Mouse (Mus musculus) thymus, adult 2 months (tissue): ENCODE results near the gene Ccdc38.

Source experiments
- CTCF ChIP-seq: fragments of 200-500 bp; IDR thresholded peaks from 2 replicates; pipeline ENCODE4 v1.5.1; 2012; ENCODE audit warnings: mild to moderate bottlenecking, control low read depth, low read length, moderate library complexity, borderline replicate concordance; ENCODE audit not compliant: control insufficient read depth, poor library complexity, insufficient read depth; ENCODE audit errors: extremely low read depth
- POLR2A ChIP-seq: fragments of 200-500 bp; IDR thresholded peaks from 2 replicates; pipeline ENCODE4 v1.6.1; 2012; ENCODE audit warnings: mild to moderate bottlenecking, low read length, control low read depth, moderate library complexity; ENCODE audit not compliant: control insufficient read depth, poor library complexity, insufficient read depth; ENCODE audit errors: extremely low read depth

DNA sequence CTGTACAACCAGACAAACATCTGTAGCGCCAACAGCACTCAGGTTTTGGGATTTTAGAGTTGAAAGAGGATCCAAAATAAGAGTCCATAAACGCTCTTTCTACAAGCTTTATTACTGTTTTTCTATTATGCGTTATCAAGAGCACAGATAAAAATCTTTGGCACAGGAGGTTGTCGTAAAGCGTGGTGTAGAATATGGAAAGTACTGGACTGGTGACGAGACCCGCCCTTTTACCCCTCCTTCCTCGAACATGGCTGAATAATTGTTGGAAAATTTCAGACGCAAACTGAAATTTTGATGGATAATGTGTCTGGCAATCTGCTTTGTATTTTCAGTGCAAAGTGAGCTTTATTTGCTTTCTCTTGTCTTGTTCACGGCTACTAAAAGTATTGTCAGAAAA is 83.7 kb downstream of the Ccdc38 start:
- TF ChIP-seq POLR2A, result no peak
- no peak for TF ChIP-seq CTCF
